ENCODE assay signal across 8 mouse cellular contexts in the genomic region with DNA sequence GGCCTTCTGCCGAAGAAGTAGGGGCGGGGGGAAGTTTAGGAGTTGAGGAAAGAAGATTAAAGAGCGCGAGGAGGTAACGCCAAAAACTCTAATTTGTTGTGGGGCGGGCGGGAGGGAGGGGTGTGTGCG. TPM values are rescaled to one million over a fixed set of nuclear protein-coding genes. Genes with fewer than 3 reads are reported as not detected.
DNase-seq lines count a peak whose midpoint lies in the region; ATAC-seq and TF ChIP-seq lines count a peak whose summit lies in the region.

A gene (plus strand): TSS at position 30 of the 129 bp plus-strand sequence.

- DNase-seq in cerebellum, adult 2 months, result no peak
- no peak for DNase-seq in cerebellum, adult 11-12 months
- no peak for DNase-seq in ES-E14 (ENCODE audit: low read depth, low spot score)
- DNase-seq in hindbrain, embryonic 14.5 days (ENCODE audit: low spot score), result no peak
- no peak for DNase-seq in liver, postnatal 0 days
- DNase-seq in yolk sac, embryonic 10.5 days (ENCODE audit: low spot score), result no peak
- DNase-seq in cerebellum, adult 11 months, result no peak

- no peak for ATAC-seq in forebrain, embryonic 15.5 days (replicated peaks)
- no peak for ATAC-seq in hindbrain, embryonic 14.5 days (ENCODE audit: low FRiP score)
- ATAC-seq in liver, postnatal 0 days, result no peak

- peak within 1 kb of the TSS; percentile 97 for H3K27ac ChIP-seq in cerebellum, adult 2 months (ENCODE audit: insufficient read depth, low read length)
- peak within 1 kb of the TSS; percentile 97 for H3K27ac ChIP-seq in ES-E14 (ENCODE audit: insufficient read depth, low read depth, low read length, poor library complexity, severe bottlenecking)
- H3K27ac ChIP-seq in forebrain, embryonic 15.5 days (replicated peaks), result peak within 1 kb of the TSS; percentile 99
- H3K27ac ChIP-seq in hindbrain, embryonic 14.5 days, result peak within 1 kb of the TSS; percentile 92
- peak within 1 kb of the TSS; percentile 99 for H3K27ac ChIP-seq in liver, postnatal 0 days (ENCODE audit: low read depth)

- H3K4me1 ChIP-seq in cerebellum, adult 2 months (ENCODE audit: control insufficient read depth, insufficient read depth, low read length), result 0 out of 2 replicates have a peak, but pooled peaks cover 3% of the 10 kb centered on the region
- peaks cover 0 to 3% of the 10 kb centered on the region in 2 experiments; a peak in 2 of 4 replicates for H3K4me1 ChIP-seq in ES-E14 (ENCODE audit: control insufficient read depth in 2 of 2, insufficient read depth in 2 of 2, low read length in 2 of 2, poor library complexity in 1 of 2)
- H3K4me1 ChIP-seq in forebrain, embryonic 15.5 days, result peaks cover 22% of the 10 kb centered on the region
- no peaks in the 10 kb centered on the region for H3K4me1 ChIP-seq in hindbrain, embryonic 14.5 days (replicated peaks; ENCODE audit: control insufficient read depth, insufficient read depth, low read length)
- 0 out of 2 replicates have a peak, but pooled peaks cover 6% of the 10 kb centered on the region for H3K4me1 ChIP-seq in liver, postnatal 0 days (ENCODE audit: insufficient read depth)

- TF ChIP-seq POLR2A in cerebellum, adult 2 months (IDR thresholded peaks at IDR 0.05; ENCODE audit: borderline replicate concordance, insufficient read depth, low read length), result no peak

- peak within 1 kb of the TSS; percentile 64 for H3K4me2 ChIP-seq in forebrain, embryonic 15.5 days (replicated peaks)
- peak within 1 kb of the TSS; percentile 81 for H3K4me2 ChIP-seq in hindbrain, embryonic 14.5 days (replicated peaks)
- H3K4me2 ChIP-seq in liver, postnatal 0 days (ENCODE audit: low read depth, low read length), result peak within 1 kb of the TSS; percentile 80

- H3K27me3 ChIP-seq in cerebellum, adult 2 months (ENCODE audit: control insufficient read depth, insufficient read depth, low read length), result no peaks in the 10 kb centered on the region
- H3K27me3 ChIP-seq in forebrain, embryonic 15.5 days, result no peaks in the 10 kb centered on the region
- no peaks in the 10 kb centered on the region for H3K27me3 ChIP-seq in hindbrain, embryonic 14.5 days (ENCODE audit: control insufficient read depth, insufficient read depth, low read length)
- H3K27me3 ChIP-seq in liver, postnatal 0 days (ENCODE audit: insufficient read depth, low read length), result no peaks in the 10 kb centered on the region

- no peaks in the 10 kb centered on the region for H3K9me3 ChIP-seq in ES-E14 (ENCODE audit: control insufficient read depth, insufficient read depth, low read depth, low read length)
- H3K9me3 ChIP-seq in forebrain, embryonic 15.5 days, result no peaks in the 10 kb centered on the region
- no peaks in the 10 kb centered on the region for H3K9me3 ChIP-seq in hindbrain, embryonic 14.5 days (ENCODE audit: control insufficient read depth, low read length)
- no peaks in the 10 kb centered on the region for H3K9me3 ChIP-seq in liver, postnatal 0 days (ENCODE audit: low read length)

- peak within 1 kb of the TSS; percentile 90 for H3K9ac ChIP-seq in ES-E14 (ENCODE audit: insufficient read depth, low read depth, low read length, poor library complexity, severe bottlenecking)
- H3K9ac ChIP-seq in forebrain, embryonic 15.5 days (replicated peaks), result peak within 1 kb of the TSS; percentile 83
- H3K9ac ChIP-seq in hindbrain, embryonic 14.5 days, result peak within 1 kb of the TSS; percentile 69
- peak within 1 kb of the TSS; percentile 91 for H3K9ac ChIP-seq in liver, postnatal 0 days (replicated peaks)

- TF ChIP-seq CTCF in cerebellum, adult 2 months (IDR thresholded peaks at IDR 0.05; ENCODE audit: borderline replicate concordance, insufficient read depth, low read depth, low read length), result no peak
- TF ChIP-seq CTCF in liver, postnatal 0 days (IDR thresholded peaks at IDR 0.05; ENCODE audit: low read depth), result no peak

- H3K4me3 ChIP-seq in cerebellum, adult 2 months (replicated peaks; ENCODE audit: insufficient read depth, low read depth, low read length), result peak within 1 kb of the TSS; percentile 74
- peak within 1 kb of the TSS; percentile 91 to 99 for H3K4me3 ChIP-seq in ES-E14 (ENCODE audit: insufficient read depth in 1 of 2, low read depth in 1 of 2, low read length in 2 of 2, poor library complexity in 1 of 2, severe bottlenecking in 1 of 2)
- H3K4me3 ChIP-seq in forebrain, embryonic 15.5 days, result peak within 1 kb of the TSS; percentile 96
- H3K4me3 ChIP-seq in hindbrain, embryonic 14.5 days (replicated peaks; ENCODE audit: low read length), result peak within 1 kb of the TSS; percentile 70
- H3K4me3 ChIP-seq in liver, postnatal 0 days (ENCODE audit: low read depth, low read length), result peak within 1 kb of the TSS; percentile 72

- TF ChIP-seq EP300 in liver, postnatal 0 days (IDR thresholded peaks at IDR 0.05; ENCODE audit: low read depth), result no peak

- in situ Hi-C loops in ES-E14 (cut with MboI; ENCODE audit: low sequenced_read_pairs in 2 of 2, unreplicated experiment in 2 of 2), result no loop called here

- no peaks in the 10 kb centered on the region for H3K36me3 ChIP-seq in ES-E14 (ENCODE audit: control insufficient read depth, insufficient read depth, low read length, poor library complexity, severe bottlenecking)
- no peaks in the 10 kb centered on the region for H3K36me3 ChIP-seq in forebrain, embryonic 15.5 days
- no peaks in the 10 kb centered on the region for H3K36me3 ChIP-seq in hindbrain, embryonic 14.5 days (replicated peaks; ENCODE audit: control insufficient read depth, insufficient read depth)
- no peaks in the 10 kb centered on the region for H3K36me3 ChIP-seq in liver, postnatal 0 days (replicated peaks; ENCODE audit: insufficient read depth, low read length)

- 2% methylated on average over 7 of the region's 8 CpGs for WGBS in cerebellum, adult 2 months
- WGBS in forebrain, embryonic 15.5 days, result 0% methylated on average over 2 of the region's 8 CpGs
- 0% methylated on average over 8 of the region's 8 CpGs for WGBS in hindbrain, embryonic 14.5 days
- 0% methylated on average over 4 of the region's 8 CpGs for WGBS in liver, postnatal 0 days (ENCODE audit: insufficient replicate concordance)

TF ChIP-seq in ES-E14, 5 proteins besides CTCF, POLR2A, EP300 and RAD21:
- no peak for TF ChIP-seq ZNF384 (IDR thresholded peaks at IDR 0.05; ENCODE audit: low read depth, low read length)
- TF ChIP-seq MAFK (IDR thresholded peaks at IDR 0.05; ENCODE audit: insufficient read depth, low read depth, low read length), result no peak

RNA-seq across cellular contexts. Expression of the gene that starts here (rescaled TPM):
- 22.1 and 25.2 TPM in 2 replicates for polyA plus RNA-seq in cerebellum, adult 2 months (2012; rRNA removed)
- 3.5 and 4.0 TPM in 2 replicates for total RNA-seq in ES-E14 (2012; rRNA removed)
- polyA plus RNA-seq in forebrain, embryonic 15.5 days (2015; fragmentation: Nextera tagmentation; extraction: Ambion mirVana), result 143 and 149 TPM in 2 replicates
- polyA plus RNA-seq in hindbrain, embryonic 14.5 days (2014; fragmentation: Nextera tagmentation; extraction: Ambion mirVana), result 49.7 and 52.8 TPM in 2 replicates
- polyA plus RNA-seq in liver, postnatal 0 days (2015; fragmentation: Nextera tagmentation; extraction: Ambion mirVana), result 7.9 and 9.2 TPM in 2 replicates
